Mouse (Mus musculus): ENCODE measurements around the gene Atp11b. TPM values are rescaled to one million over a fixed set of nuclear protein-coding genes. Genes with fewer than 3 reads are reported as not detected.

Atp11b gene
- polyA plus RNA-seq, 1 experiment from 2014 or later, result 11.9 TPM

GRCm38 (mm10) chr3:35900555-35901204 is 146.8 kb downstream of the Atp11b start:
- Histone ChIP-seq H3K4me2 (ENCODE audit: low read depth, low read length) (no peak overlapping the region), H3K27ac (ENCODE audit: low read depth) (0 out of 2 replicates have a peak overlapping the region, but pooled peaks have one; percentile 1), H3K9me3 (ENCODE audit: low read length) (no peaks in the 10 kb centered on the region), H3K4me1 (ENCODE audit: insufficient read depth) (peaks cover 2% of the 10 kb centered on the region; the same call in 1 of the 2 replicates), H3K4me3 (ENCODE audit: low read depth, low read length) (no peak overlapping the region), H3K27me3 (ENCODE audit: insufficient read depth, low read length) (no peaks in the 10 kb centered on the region), H3K36me3 (replicated peaks; ENCODE audit: insufficient read depth, low read length) (peaks cover 31% of the 10 kb centered on the region), H3K9ac (replicated peaks) (no peak overlapping the region)
- ATAC-seq, result peak; percentile 43; the same call in 1 of the 2 replicates
- 85% methylated on average over 5 of the region's 5 CpGs for WGBS (ENCODE audit: insufficient replicate concordance)
- no peak for TF ChIP-seq EP300 (IDR thresholded peaks at IDR 0.05; ENCODE audit: low read depth)
- no peak for TF ChIP-seq CTCF (IDR thresholded peaks at IDR 0.05; ENCODE audit: low read depth)
- no peak for DNase-seq

Other genes with a start within 250 kb of the Atp11b start
- 77.0 and 77.5 TPM in 2 replicates for gene Dcun1d1, start 183.3 kb downstream of the Atp11b start, polyA plus RNA-seq (2015; fragmentation: Nextera tagmentation; extraction: Ambion mirVana)
- 15.2 and 15.5 TPM in 2 replicates for gene Mccc1, start 246.6 kb downstream of the Atp11b start, polyA plus RNA-seq (2015; fragmentation: Nextera tagmentation; extraction: Ambion mirVana)